9 mouse cellular contexts compared by ENCODE assay signal in genomic region chr6:38695380-38696054, GRCm38 (mm10). TPM values are rescaled to one million over a fixed set of nuclear protein-coding genes. Genes with fewer than 3 reads are reported as not detected.
DNase-seq lines count a peak whose midpoint lies in the region; ATAC-seq and TF ChIP-seq lines count a peak whose summit lies in the region.
"Had no signal": no experiment of that assay in that cellular context is flagged by ENCODE, and none has a peak within 500 bp of the region (broad histone marks: within the 10 kb centered on the region; RNA-seq: fewer than 3 reads in every experiment).

No protein-coding gene starts in this region.

- H3K27me3 ChIP-seq in forebrain, embryonic 14.5 days (replicated peaks; ENCODE audit: control insufficient read depth, insufficient read depth, low read length): no peaks in the 10 kb centered on the region
- H3K27me3 ChIP-seq in lung, embryonic 14.5 days (ENCODE audit: insufficient read depth, low read length): no peaks in the 10 kb centered on the region
- H3K27me3 ChIP-seq: limb, embryonic 15.5 days had no signal

- no peak overlapping the region for H3K9ac ChIP-seq in forebrain, embryonic 14.5 days (ENCODE audit: low read length)
- no peak overlapping the region for H3K9ac ChIP-seq in lung, embryonic 14.5 days
- H3K9ac ChIP-seq: limb, embryonic 15.5 days had no signal

- H3K4me3 ChIP-seq in forebrain, embryonic 14.5 days (ENCODE audit: low read depth, low read length): no peak overlapping the region
- H3K4me3 ChIP-seq in lung, embryonic 14.5 days (ENCODE audit: low read depth, low read length): no peak overlapping the region
- H3K4me3 ChIP-seq: limb, embryonic 15.5 days had no signal

- WGBS in forebrain, embryonic 14.5 days: 23% methylated on average over 9 of the region's 9 CpGs
- WGBS in lung, embryonic 14.5 days: 29% methylated on average over 9 of the region's 9 CpGs

- peak; percentile 76 for ATAC-seq in cerebellum, adult (ENCODE audit: insufficient number of reproducible peaks, low FRiP score, low TSS enrichment)
- ATAC-seq in forebrain, embryonic 14.5 days: peak; percentile 80
- ATAC-seq in lung, embryonic 14.5 days (ENCODE audit: insufficient read depth): peak; percentile 57; the same call in 1 of the 2 replicates

- no peak overlapping the region for H3K4me2 ChIP-seq in forebrain, embryonic 14.5 days (ENCODE audit: low read length)
- no peak overlapping the region for H3K4me2 ChIP-seq in lung, embryonic 14.5 days
- H3K4me2 ChIP-seq: limb, embryonic 15.5 days had no signal

- no peak overlapping the region for H3K27ac ChIP-seq in forebrain, embryonic 14.5 days (ENCODE audit: low read depth, low read length)
- no peak overlapping the region for H3K27ac ChIP-seq in lung, embryonic 14.5 days (ENCODE audit: low read depth)
- H3K27ac ChIP-seq: limb, embryonic 15.5 days had no signal

- peak; percentile 89 for TF ChIP-seq CTCF in lung, embryonic 14.5 days (IDR thresholded peaks at IDR 0.05; ENCODE audit: low read depth)

- peak; percentile 85 for DNase-seq in ES-CJ7 (ENCODE audit: low read depth, low spot score)
- DNase-seq in forebrain, embryonic 14.5 days (ENCODE audit: low spot score): peak; percentile 95
- DNase-seq in heart, postnatal 4 days: peak; percentile 89
- peak; percentile 72 to 93 for DNase-seq in layer of hippocampus, adult 18-20 months (ENCODE audit: low spot score in 2 of 2)
- peak; percentile 98 for DNase-seq in lung, embryonic 14.5 days
- peak; percentile 79 for DNase-seq in ovary, postnatal 14 days (ENCODE audit: low spot score)
- peak; percentile 12 to 66 for DNase-seq in thymus, postnatal 10 days (ENCODE audit: low spot score in 2 of 2)

- H3K9me3 ChIP-seq in forebrain, embryonic 14.5 days (replicated peaks; ENCODE audit: control insufficient read depth, low read length): no peaks in the 10 kb centered on the region
- no peaks in the 10 kb centered on the region for H3K9me3 ChIP-seq in lung, embryonic 14.5 days (ENCODE audit: low read depth, low read length)
- H3K9me3 ChIP-seq: limb, embryonic 15.5 days had no signal

- peaks cover 73% of the 10 kb centered on the region for H3K36me3 ChIP-seq in forebrain, embryonic 14.5 days (ENCODE audit: control insufficient read depth, insufficient read depth, low read length)
- peaks cover 50% of the 10 kb centered on the region for H3K36me3 ChIP-seq in lung, embryonic 14.5 days (ENCODE audit: insufficient read depth)

- no peaks in the 10 kb centered on the region for H3K4me1 ChIP-seq in forebrain, embryonic 14.5 days (ENCODE audit: control insufficient read depth, insufficient read depth, low read length)
- H3K4me1 ChIP-seq in lung, embryonic 14.5 days (ENCODE audit: insufficient read depth): no peaks in the 10 kb centered on the region

RNA-seq across cellular contexts. Expression of gene Clec2l, which starts 32.6 kb away (rescaled TPM):
- polyA plus RNA-seq in forebrain, embryonic 14.5 days (2014; fragmentation: Nextera tagmentation; extraction: Ambion mirVana): 8.8 and 9.3 TPM in 2 replicates
- total RNA-seq in heart, postnatal 4 days (2021): 1 to 10 TPM; 4.8 to 4.9 TPM
- total RNA-seq in layer of hippocampus, adult 18-20 months (2021): 10 to 100 TPM; 49.0 to 57.6 TPM
- polyA plus RNA-seq in lung, embryonic 14.5 days (2014; fragmentation: Nextera tagmentation; extraction: Ambion mirVana): 1.6 and 3.1 TPM in 2 replicates

RNA-seq across cellular contexts. Expression of gene Klrg2, which starts 58.5 kb away (rescaled TPM):
- polyA plus RNA-seq in forebrain, embryonic 14.5 days (2014; fragmentation: Nextera tagmentation; extraction: Ambion mirVana): 0.16 TPM in 1 of 2 replicates, not detected in the other
- total RNA-seq in heart, postnatal 4 days (2021): under 1 TPM; 0.54 to 0.91 TPM
- 1 to 10 TPM in 1 of 2 experiments, under 1 TPM in 1; 0.64 to 1.2 TPM for total RNA-seq in layer of hippocampus, adult 18-20 months (2021)
- 0.22 and 0.42 TPM in 2 replicates for polyA plus RNA-seq in lung, embryonic 14.5 days (2014; fragmentation: Nextera tagmentation; extraction: Ambion mirVana)

Comparison
In these comparisons a context has a peak if more than half of its experiments do, and no peak if none do; other contexts are left out.
1. DNase-seq: peak in every context shown above with its lines; median percentile 98 in lung, embryonic 14.5 days; 95 in forebrain, embryonic 14.5 days; 89 in heart, postnatal 4 days; 85 in ES-CJ7; 82 in layer of hippocampus, adult 18-20 months; 79 in ovary, postnatal 14 days; 39 in thymus, postnatal 10 days.
2. RNA of gene Clec2l, which starts 32.6 kb away (total RNA-seq): 49.0 to 57.6 TPM in layer of hippocampus, adult 18-20 months; 4.8 to 4.9 TPM in heart, postnatal 4 days; every median in the first group is over 4 times any median in the second.
3. Peak in every context shown above with its lines, with median percentiles within 50 percentile points of each other: ATAC-seq.